Mouse (Mus musculus) left cerebral cortex, adult 11 months (tissue): ENCODE measurements at regions not wholly inside any gene's neighbourhood (a gene's known extent, or its start where the extent isn't known, plus 50 kb on each side); places are given as distances from the start of the nearest gene placed in this dataset.

Experiments
- DNase-seq: peaks from one replicate; pipeline ENCODE4 v3.0.0; 2022; ENCODE audit warnings: low spot score

DNA sequence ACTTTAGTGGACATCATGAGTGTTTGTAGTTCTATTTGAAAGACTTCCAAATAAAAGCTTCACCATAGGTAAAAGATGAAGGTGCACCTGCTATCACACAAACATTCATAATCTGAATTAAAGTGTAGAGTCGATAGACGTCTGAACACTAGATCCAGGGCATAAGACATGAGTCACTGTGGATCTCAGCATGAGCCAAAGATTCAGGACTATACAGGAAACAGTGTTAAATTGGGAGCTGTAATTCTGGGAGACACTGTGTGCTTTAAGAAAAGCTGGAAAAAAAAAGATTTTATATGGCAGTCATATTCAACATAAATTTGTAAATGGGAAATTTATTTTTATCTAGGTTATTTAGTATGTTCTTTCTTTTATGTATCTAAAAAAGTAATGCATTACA, 160.5 kb downstream of the Pdha2 start:
- DNase-seq, result no peak

DNA sequence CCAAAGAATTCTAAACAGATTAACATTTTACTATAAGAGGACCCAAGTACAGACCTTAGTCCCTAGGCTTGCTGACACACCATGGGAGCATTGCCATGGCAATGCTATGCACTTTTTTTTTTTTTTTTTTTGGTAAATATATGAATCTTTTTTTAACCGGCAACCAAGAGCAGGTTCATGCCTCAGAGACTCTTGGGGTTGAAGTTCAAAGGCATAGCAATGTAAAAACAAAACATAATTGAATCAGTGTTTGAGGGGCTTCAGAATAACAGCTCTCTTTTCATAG, 197.9 kb downstream of the Pdha2 start:
- no peak for DNase-seq

DNA sequence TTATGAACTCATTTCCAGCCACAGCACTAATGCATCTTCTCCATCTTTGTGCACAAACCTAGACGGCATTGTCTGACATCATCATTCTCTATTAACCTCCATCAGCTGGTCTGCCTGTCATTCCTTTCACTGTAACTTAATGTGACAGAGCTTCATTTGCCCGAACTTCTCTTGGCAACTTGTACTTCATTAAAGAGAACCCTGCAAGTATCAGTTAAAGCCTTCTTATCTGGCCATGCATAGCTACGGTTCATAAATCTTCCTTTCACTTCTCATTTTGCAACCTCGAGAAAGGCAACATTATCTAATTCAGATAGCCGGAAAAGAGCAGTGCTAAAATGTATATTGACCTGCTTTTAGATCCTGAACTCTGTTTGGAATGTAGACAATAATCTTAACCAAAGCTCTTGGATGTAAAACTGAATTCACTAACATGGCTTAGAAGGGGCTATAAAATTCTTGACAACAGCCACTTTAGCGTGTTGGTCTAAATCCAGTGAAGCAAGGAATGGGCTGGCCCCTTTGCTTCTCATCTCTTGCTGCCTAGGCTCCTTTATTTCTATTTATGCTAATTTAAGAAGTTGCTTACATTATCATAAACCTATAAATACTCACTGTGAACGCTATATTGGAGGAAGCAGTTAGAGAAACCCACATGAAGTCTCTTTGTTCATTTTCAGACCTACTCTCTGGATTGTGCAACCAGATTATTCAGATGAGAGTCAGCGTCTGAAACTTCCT, 198.5 kb downstream of the Pdha2 start:
- DNase-seq, result no peak

- DNase-seq, result no peak
Measured at GRCm38 (mm10) chr3:141012976-141013375, 199.2 kb downstream of the Pdha2 start.

DNA sequence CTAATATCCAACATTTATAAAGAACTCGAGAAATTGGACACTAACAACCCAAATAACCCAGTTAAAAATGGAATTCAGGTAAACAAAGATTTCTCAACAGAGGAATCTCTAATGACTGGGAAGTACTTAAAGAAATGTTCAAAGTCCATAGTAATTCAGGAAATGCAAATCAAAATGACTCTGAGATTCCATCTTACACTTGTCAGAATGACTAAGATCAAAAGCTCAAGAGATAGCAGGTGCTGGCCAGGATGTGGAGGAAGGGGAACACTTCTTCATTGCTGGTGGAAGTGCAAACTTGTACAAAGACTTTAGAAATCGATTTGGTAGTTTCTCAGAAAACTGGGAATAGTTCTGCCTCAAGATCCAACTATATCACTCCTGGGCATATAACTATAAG, 203.4 kb downstream of the Pdha2 start:
- no peak for DNase-seq

DNA sequence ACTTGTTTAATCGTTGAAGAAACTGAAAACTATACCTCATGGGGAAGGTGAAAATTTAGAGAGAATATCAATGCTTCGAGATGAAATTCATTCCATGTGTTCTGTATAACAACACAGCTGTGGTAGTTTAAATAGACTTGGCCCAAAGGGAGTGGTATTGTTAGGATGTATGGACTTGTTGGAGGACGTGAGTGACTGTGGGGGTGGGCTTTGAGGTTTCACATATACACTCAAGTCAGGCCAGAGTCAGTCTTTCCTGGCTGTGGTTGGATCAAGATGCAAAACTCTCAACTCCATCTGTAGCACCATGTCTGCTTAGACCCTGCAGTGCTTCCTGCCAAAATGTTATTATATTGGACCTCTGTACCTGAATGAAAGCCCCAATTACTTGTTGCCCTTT, 206.3 kb downstream of the Pdha2 start:
- no peak for DNase-seq

GRCm38 (mm10) chr3:141003561-141003960, 208.6 kb downstream of the Pdha2 start:
- no peak for DNase-seq

GRCm38 (mm10) chr3:140988247-140988646, 223.9 kb downstream of the Pdha2 start:
- no peak for DNase-seq

GRCm38 (mm10) chr3:140973519-140973918, 238.6 kb downstream of the Pdha2 start:
- no peak for DNase-seq

DNA sequence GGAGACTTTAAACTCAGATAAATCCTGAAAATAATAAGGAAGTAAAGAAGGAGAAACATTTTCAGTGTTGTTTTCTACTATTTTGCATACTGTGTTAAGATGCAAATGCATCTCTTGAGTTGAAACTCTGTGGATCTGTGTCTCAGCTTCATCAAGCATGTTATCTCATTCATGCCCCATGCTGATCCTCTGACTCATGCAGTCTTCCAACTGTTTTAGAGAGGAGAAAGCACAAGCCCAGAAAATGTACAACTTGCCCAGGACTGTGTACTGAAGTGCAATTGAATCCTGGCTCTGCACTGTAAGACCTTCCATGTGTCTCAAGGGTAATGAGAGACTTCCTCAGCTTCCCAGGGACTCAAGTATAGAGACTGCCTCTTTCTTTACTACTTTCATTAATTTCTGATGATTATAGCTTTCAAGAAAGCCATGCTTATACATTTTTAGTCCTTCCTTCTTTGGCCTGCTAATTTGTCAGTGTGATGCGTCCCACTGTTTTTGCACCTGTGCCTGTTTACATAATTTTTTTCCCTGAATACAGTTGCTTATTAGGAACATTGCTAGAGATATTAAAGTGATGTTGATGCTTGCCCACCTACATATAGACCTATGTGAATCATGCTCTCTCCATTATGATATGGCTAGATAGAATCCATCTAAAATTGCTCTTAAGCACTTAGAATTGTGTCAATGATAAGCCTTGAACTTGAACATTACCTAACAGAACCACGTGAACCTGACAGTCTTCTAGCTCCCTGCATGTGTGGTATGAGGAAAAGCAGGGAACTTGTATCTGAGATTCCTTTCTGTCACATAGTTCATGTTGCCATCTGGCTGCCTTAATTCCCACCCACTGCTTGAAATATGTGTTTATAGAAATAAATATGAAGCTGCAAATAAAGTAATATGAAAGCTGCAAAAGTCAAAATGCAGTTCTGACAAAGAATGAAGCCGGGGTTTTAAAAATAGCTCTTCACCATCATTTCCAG, 242.0 kb downstream of the Pdha2 start:
- DNase-seq, result no peak

DNA sequence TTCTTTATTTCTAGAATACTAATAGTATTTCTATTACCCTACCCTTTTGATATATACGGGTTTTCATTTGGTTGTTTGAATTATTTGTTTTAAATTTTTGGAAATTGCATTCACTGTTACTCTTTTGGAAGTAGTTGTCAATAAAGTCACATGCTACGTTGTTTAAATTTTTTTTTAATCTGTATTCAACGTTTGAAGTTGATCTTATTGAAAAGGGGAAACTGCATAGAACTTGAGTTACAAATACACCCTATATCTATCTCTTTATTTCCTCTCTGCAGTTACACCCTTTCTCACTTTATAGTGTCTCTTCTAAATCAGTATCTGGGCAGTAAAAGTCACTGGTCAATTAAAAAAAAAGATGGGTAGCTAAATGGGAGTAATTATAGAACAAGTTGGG, 243.6 kb downstream of the Pdha2 start:
- DNase-seq, result no peak

- DNase-seq, result no peak
Measured at GRCm38 (mm10) chr3:140957666-140958065, 254.5 kb downstream of the Pdha2 start.

DNA sequence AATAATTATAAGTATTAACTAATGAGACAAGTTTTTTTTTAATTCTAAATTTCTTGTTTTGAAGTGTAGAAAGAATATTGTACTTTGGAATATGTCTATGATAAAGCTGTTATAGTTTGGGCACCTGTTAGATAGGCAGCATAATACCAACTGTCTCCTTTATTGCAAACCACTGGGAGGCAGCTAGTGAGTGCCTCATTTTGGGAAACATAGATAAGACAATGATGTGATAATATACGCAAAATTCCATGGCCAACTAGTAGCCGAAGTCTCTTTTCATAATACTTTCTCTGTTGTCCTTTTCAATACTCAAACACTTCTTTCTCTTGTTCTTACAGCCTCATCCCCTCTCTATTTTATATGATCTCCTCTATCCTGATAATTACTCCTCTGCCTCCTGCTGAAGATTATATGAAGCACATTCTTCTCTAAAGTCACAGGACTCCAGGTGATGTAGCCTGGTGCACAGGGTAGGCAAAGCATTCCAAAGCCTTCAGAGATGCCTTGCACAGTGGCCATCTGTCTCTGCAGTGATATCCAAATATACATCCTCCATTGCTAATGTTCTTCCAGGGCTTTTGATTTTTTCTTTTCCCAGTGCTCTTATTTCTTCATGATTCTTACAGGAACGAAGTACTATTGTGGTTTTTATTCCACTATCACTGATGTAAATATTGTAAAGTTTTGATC, 259.9 kb downstream of the Pdha2 start:
- no peak for DNase-seq

- no peak for DNase-seq
Measured at GRCm38 (mm10) chr3:140951024-140951423, 261.1 kb downstream of the Pdha2 start.

- DNase-seq, result no peak
Measured at GRCm38 (mm10) chr3:140949880-140950662, 262.1 kb downstream of the Pdha2 start.

DNA sequence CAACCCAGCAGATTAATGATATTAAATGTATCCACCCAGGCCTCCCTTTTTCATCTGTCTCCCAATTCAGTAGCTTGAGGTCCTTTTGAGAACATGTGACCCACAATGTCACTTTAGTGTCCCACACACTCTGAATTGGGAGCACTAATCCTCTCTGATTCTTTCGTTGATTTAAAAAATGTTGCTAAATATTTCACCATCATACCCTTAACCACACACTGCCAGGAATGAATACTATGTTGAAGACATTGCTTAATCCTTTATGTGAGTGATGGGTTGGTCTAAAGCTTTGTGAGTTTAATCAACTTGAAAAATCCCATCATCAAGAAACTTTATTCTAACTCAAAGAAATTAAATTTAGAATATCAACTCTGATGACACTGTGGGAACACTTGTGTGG, 269.7 kb downstream of the Pdha2 start:
- no peak for DNase-seq

DNA sequence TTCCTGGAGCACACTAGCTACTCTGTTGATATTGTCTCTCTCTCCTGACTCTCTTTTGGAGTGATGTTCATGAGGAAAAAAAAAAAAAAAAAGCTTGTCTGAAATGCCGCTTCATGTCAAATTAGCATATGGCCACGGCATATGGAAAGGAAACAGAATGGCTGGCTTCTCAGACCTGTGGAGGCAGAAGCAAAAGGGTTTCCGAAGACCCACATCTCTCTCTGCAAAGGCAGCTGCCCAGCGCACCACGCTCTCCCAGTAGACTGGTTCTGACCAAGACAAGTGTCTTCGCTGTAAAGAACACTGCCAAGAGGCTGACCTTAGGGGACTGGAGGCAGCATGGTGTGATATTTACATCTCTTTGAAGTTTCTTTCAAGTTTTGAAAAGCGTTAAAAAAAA, 270.3 kb downstream of the Pdha2 start:
- DNase-seq, result no peak

DNA sequence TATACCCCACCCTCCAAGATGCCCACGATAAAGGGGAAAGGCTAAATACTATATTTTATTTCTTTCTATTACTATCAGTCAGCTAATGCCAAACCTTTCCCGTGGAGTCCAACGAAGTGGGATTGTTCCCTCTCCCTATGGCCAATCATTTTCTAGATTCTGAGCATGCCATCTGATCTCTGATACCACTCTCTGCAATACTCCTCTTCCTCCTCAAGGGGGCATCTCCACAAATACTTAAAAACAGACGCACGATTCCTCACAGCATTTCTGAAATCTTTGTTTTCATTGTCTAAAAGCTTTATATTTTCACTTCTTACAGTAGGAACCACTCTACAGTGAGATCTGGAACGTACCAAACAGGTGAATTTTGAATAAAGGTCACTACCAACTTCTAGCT, 270.8 kb downstream of the Pdha2 start:
- no peak for DNase-seq

GRCm38 (mm10) chr3:140933156-140933555, 279.0 kb downstream of the Pdha2 start:
- DNase-seq, result no peak

GRCm38 (mm10) chr3:140926689-140927088, 285.5 kb downstream of the Pdha2 start:
- DNase-seq, result no peak

DNA sequence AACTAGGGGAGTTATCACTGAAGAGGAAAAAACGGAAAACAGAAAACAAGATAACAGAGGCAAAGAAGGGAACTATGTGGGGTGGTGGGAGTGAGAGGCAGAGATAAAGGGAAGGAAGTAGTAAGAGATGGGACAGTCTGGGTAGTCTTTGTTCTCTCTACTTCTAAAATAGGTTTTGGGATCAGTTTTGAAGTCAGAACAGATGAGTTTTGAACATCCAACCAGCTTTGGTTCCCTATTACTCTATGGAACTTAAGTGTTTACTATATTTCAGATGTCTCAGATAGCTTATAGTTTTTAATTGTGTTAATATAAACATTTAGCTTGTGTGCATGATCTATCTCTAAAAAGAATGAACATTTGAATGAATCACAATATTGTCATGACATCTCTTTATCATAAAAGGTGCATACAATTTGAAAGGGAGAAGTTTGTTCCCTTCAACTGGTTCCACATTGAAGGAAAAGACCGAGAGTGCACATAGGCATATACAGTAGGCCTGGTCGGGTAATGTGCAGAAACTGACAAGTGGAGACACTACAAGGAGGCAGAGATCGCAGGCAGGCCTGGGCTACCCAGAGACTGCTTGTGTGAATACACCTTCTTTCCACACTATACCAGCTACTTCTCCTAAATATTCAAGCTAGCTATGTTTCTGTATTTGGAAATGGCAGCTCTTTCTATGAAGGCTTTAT, 335.8 kb downstream of the Pdha2 start:
- no peak for DNase-seq
